Mouse (Mus musculus) heart, adult 18-20 months (tissue): Measurements from ENCODE around the gene Slc44a4. TPM values are rescaled to one million over a fixed set of nuclear protein-coding genes. Genes with fewer than 3 reads are reported as not detected.
"Not testable (repeated sequence)": the region's sequence is repeated elsewhere in the genome, so short reads cannot be mapped to it uniquely, and the experiment has no call there.

Source experiments
- DNase-seq, 2 experiments: peaks; one replicate each; pipeline ENCODE4 v3.0.0; 2021 to 2022; ENCODE audit warnings: mixed read lengths in 1 of 2
- total RNA-seq, 2 experiments: library from RNA; stranded (reverse); gene quantifications; 2 replicates each; pipeline ENCODE4 v1.2.3; 2021

Slc44a4 gene
- total RNA-seq, 2 experiments from 2014 or later = 0.62 TPM; not detected in 1

DNA sequence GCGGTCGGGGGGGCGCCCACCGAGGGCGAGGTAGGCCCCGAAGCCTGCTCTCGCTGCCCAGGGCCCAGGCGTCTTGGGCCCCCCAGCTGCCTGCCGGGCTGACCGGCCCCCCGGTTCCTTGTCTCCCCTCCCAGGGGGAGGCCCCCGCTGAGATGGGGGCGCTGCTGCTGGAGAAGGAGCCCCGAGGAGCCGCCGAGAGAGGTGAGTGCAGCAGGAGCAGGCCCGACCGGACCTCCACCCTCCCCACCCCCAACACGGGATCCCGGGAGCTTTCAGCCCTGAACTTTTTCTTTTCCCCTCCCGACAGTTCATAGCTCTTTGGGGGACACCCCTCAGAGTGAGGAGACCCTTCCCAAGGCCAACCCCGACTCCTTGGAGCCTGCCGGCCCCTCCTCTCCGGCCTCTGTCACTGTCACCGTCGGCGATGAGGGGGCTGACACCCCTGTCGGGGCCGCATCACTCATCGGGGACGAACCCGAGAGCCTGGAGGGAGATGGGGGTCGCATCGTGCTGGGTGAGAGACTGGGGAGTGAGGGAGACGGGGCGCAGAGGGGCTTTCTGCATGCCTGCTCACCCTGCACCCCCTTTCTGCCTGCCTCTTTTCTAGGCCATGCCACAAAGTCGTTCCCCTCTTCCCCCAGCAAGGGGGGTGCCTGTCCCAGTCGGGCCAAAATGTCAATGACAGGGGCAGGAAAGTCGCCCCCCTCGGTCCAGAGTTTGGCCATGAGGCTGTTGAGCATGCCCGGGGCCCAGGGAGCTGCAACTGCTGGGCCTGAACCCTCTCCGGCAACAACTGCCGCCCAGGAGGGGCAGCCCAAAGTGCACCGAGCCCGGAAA is 15.0 kb upstream of the Slc44a4 start:
- peak; percentile 44 to 69 for DNase-seq

- peak in 1 of 2 experiments; percentile 68 for DNase-seq
These were observed 14.4 kb upstream of the Slc44a4 start for GRCm38 (mm10) chr17:34899890-34900243.

DNA sequence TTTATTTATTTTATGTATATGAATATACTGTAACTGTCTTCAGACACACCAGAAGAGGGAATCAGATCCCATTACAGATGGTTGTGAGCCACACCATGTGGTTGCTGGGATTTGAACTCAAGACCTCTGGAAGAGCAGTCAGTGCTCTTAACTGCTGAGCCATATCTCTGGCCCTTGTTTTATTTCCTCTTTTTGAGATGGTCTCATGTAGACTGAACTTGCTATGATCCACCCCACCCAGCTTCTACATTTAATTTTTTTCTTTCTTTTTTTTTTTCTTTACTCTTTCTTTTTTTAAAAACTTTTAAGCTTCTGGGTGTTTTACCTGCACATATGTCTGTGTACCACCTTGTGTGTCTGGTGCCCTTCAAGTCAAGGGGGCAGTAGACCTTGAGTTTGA is 13.4 kb upstream of the Slc44a4 start:
- not testable (repeated sequence) for DNase-seq

GRCm38 (mm10) chr17:34901948-34902347 is 12.3 kb upstream of the Slc44a4 start:
- DNase-seq = not testable (repeated sequence)

DNA sequence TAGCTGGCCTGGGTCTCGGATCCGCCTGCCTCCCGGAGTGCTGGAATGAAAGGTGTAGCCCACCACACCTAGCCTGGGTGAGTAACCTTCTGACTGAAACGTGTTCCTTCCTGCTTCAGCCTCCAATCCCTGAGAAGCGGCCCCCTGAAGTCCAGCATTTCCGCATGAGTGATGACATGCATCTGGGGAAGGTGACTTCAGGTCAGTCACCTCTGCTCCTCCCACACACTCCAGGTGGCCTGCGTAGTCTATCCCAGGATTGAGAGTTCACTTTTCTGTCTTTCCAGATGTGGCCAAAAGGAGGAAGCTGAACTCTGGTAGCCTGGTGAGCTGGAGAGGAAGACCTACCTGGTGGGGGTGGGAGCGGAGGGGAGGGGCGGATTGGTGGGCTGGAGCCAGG is 11.4 kb upstream of the Slc44a4 start:
- no peak for DNase-seq

DNA sequence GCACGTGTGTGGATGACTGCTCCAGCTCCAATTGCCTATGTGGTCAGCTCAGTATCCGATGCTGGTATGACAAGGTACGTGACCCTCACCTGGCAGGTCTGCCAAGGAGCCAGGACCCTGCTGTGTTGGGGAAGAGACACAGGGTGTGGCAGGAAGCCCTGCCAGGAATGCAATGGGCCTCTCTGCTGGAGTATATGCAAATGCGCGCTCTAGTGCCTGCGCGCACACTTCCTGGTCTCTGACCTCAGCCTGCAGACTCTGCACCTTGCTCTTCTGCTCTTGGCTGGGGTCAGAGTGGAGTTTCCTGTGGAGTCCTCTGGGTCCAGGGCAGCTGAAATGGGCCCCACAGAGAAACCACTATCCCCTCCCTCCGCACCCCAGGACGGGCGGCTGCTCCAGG is 3.3 kb upstream of the Slc44a4 start:
- no peak for DNase-seq

DNA sequence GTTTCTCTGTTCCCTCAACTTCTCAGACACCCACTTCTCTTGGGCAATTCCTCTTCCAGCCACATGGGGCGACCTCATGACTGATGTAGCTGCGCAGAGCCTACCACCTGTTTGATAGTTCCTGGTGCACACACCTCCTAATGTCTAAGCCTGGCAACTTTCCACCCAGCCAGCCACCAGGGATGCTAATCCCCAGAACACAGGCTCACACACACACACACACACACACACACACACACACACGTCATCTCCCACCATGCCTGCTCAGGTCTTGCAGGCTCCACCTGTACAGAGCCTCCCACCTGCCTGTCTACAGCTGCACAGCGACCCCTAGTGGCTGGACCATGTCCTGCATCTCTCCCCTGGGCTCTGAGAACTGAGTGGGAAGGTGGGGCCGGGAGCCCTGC is 2.3 kb upstream of the Slc44a4 start:
- DNase-seq = peak; percentile 68 to 85

- no peak for DNase-seq
These were observed 1.2 kb downstream of the Slc44a4 start for GRCm38 (mm10) chr17:34915410-34915831.

DNA sequence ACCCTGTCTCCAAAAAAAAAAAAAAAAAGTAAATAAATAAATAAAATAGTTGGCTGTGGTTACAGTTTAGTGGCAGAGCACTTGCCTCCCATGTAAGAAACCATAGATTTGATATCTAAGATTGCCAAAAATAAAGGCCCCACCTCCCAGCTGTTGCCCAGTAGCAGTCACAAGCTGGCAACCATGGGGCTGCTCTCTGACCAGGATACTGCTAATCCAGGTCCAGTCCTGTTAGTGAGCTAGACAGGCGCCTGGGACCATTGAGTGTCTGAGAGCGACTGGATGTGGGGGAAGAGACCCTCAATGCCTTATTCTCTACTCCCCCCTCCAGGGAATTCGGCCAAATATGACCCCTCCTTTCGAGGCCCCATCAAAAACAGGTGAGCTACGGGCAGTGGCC is 2.0 kb downstream of the Slc44a4 start:
- no peak for DNase-seq

GRCm38 (mm10) chr17:34917188-34917587 is 2.9 kb downstream of the Slc44a4 start:
- DNase-seq = no peak

- DNase-seq = no peak
These were observed 8.7 kb downstream of the Slc44a4 start for GRCm38 (mm10) chr17:34922939-34923338.

DNA sequence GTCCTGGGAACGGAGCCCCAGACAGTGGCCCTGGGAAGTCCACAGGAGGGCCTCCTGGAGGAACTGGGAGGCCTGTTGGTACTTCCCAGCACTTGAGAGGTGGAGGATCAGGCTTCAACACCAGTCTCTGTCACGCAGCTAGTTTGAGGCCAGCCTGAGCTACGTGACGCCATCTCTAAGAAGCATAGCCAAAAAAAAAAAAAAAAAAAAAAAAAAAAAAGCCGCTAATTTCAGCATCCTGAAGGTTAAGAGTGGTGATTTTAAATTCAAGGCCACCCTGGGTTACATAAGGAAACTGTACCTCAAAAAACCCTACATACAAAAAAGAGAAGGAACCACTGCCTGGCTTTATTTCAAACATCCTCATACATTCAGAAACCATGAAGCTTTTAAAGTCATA is 10.0 kb downstream of the Slc44a4 start:
- DNase-seq = no peak

GRCm38 (mm10) chr17:34927306-34928019 is 13.2 kb downstream of the Slc44a4 start:
- DNase-seq = no peak

DNA sequence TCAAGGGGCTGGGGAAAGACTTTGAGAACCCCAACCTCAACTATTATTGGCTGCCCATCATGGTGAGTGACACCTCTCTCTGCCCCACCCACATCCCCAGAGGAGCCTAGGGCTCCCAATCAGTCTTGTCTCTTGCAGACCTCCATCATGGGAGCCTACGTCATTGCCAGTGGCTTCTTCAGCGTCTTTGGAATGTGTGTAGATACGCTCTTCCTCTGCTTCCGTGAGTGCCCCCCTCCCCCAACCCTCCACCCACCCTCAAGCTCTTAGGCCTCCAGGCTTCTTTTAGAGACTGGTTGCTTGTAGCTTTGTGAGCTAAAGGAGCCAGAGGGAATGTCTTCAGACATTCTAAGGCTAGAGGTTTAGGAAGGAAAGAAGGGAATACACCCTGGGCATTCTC is 14.6 kb downstream of the Slc44a4 start:
- no peak for DNase-seq

DNA sequence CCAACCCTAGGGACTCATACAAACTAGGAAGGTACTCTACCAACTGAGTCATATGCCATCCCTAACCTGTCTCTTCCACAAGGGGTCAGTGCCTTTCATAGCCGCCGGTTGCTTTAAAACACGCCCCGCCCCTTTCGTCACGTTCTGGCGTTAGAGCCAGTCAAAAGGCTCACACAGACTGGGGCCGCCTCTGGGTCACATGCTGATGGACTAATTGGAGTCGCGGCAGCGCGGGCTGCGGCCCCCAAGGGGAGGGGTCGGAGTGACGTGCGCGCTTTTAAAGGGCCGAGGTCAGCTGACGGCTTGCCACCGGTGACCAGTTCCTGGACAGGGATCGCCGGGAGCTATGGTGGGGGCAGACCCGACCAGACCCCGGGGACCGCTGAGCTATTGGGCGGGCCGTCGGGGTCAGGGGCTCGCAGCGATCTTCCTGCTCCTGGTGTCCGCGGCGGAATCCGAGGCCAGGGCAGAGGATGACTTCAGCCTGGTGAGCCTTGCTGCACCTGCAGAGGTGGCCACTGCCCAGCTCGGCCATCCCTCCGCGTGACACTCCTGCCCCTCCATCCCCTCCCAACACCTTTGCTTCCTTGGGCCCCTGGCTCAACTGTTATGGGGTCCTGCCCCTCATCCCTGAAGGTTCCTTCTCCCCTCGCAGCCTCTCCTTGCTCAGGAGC is 16.9 kb downstream of the Slc44a4 start, which contains the start of gene Neu1:
Gene Neu1, plus strand, starts transcription at position 193 of the 674 bp plus-strand sequence.
- DNase-seq = peak; percentile 99

DNA sequence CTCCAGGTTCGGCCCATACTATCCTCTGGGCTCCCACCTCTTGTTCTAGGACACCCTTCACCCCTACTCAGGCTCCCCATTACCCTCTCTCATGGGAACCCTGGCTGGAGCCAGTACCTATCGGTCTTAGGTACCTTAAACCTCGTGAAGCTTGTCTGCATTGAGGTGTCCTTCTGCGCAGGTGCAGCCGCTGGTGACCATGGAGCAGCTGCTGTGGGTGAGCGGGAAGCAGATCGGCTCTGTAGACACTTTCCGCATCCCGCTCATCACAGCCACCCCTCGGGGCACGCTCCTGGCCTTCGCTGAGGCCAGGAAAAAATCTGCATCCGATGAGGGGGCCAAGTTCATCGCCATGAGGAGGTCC is 17.5 kb downstream of the Slc44a4 start:
- peak in 1 of 2 experiments; percentile 44 for DNase-seq

DNA sequence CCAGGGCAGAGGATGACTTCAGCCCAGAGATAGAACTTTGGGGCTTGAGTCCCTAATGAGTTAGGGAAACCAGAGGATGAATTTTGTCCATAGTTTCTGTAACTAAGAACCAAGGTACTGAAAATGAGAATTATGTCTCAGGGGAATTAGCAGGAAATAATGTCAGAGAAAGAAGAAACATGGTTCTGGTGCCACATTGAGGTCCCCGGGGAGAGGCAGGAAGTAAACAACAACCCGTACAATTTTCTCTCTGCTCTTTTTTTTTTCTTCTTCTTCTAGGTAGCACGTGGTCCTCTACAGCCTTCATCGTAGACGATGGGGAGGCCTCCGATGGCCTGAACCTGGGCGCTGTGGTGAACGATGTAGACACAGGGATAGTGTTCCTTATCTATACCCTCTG is 18.0 kb downstream of the Slc44a4 start:
- DNase-seq = no peak

GRCm38 (mm10) chr17:34934031-34934430 is 19.8 kb downstream of the Slc44a4 start:
- no peak for DNase-seq

- DNase-seq = peak in 1 of 2 experiments; percentile 53
These were observed 20.6 kb downstream of the Slc44a4 start for GRCm38 (mm10) chr17:34934830-34935229.

DNA sequence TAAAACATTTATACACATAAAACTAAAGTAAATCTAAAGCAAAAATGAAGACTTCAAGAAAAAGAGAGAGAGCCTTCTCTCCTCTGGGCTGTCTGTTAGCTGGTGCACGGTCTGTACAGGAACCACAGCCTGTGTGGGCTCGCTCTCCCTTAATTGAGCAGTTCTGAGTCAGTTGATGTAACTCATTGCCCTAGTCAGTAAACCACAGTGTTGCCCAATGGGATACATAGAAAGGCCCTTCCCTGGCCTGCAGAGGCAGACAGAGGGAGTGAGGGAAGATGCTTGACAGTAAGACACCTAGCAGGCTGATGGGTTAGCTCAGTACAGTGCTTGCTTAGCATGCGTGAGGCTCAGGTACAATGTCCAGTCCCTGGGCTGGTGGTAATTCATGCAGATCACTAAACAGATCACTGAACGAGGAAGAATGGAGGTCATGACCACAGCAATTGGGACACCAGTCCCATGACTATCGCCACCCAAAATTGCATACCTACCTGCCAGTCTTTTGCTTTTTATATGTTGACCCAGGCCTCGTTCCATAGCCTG is 23.8 kb downstream of the Slc44a4 start:
- no peak for DNase-seq

DNA sequence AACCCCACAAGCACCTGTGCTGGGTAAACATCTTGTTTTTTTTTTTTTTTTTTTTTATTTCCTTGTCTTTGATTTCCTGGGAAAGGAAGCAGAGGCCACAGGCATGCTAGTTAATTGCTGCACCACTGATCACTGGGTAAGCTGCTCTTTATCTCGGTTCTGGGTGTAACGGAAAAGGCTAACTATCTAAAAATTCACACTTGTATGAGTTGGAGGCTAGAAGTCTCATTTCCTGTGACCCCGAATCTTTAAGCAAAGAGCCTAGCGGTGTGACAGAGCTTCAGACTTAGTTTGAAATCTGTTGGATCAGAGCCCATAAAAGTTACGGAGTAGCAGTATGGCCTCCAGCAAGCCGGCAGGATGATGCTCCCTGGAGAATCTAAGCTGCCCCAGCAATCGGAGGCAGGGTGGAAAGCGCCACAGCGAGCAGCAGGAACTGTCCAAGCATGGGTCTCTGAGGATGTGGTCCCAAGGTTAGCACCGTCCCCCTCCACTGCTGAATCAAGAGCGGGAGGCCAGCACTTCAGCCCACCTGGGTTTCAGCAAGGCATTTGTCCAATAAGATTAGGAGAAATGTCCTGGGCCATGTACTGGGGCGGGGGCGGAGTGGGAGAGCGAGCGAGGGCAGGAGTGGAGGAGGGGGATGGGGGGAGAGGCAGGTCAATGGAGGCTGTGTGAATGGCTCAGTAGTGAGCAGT is 27.2 kb downstream of the Slc44a4 start:
- DNase-seq = peak; percentile 38 to 62
